Mouse (Mus musculus) ES-E14 (cell line): ENCODE measurements at regions not wholly inside any gene's neighbourhood (a gene's known extent, or its start where the extent isn't known, plus 50 kb on each side); places are given as distances from the start of the nearest gene placed in this dataset.
"Not testable (repeated sequence)": the region's sequence is repeated elsewhere in the genome, so short reads cannot be mapped to it uniquely, and the experiment has no call there.

Experiments
- DNase-seq: peaks from one replicate; pipeline ENCODE4 v3.0.0-alpha.2; 2013; ENCODE audit warnings: low read depth, low spot score
- H3K27ac ChIP-seq: 2 replicates; pipeline ENCODE4 v1.5.1; 2012; ENCODE audit warnings: low read depth, mild to moderate bottlenecking, low read length, moderate library complexity, mixed read lengths; ENCODE audit not compliant: poor library complexity, insufficient read depth, severe bottlenecking
- H3K36me3 ChIP-seq: 2 replicates; pipeline ENCODE4 v1.6.1; 2012; ENCODE audit warnings: mild to moderate bottlenecking, low read length, moderate library complexity, mixed read lengths; ENCODE audit not compliant: control insufficient read depth, poor library complexity, insufficient read depth, severe bottlenecking
- H3K4me1 ChIP-seq, 2 experiments: fragments of 150-350 bp in 1 of 2; sonication (generic) in 1 of 2; 2 replicates each; pipeline ENCODE4 v1.6.1; 2012; ENCODE audit warnings: low read length in 2 of 2, mild to moderate bottlenecking in 1 of 2, mixed read lengths in 1 of 2; ENCODE audit not compliant: control insufficient read depth in 2 of 2, insufficient read depth in 2 of 2, poor library complexity in 1 of 2
- H3K4me3 ChIP-seq, 2 experiments: fragments of 150-350 bp in 1 of 2; sonication (generic) in 1 of 2; 2 replicates each; pipeline ENCODE4 v1.5.1; 2012; ENCODE audit warnings: low read length in 2 of 2, low read depth in 1 of 2, mild to moderate bottlenecking in 1 of 2, mixed read lengths in 1 of 2; ENCODE audit not compliant: insufficient read depth in 1 of 2, poor library complexity in 1 of 2, severe bottlenecking in 1 of 2
- H3K9ac ChIP-seq: 2 replicates; pipeline ENCODE4 v1.6.1; 2012; ENCODE audit warnings: low read depth, mild to moderate bottlenecking, low read length, mixed read lengths; ENCODE audit not compliant: poor library complexity, insufficient read depth, severe bottlenecking
- H3K9me3 ChIP-seq: fragments of 150-350 bp; sonication (generic); 2 replicates; pipeline ENCODE4 v1.6.1; 2012; ENCODE audit warnings: low read depth, mild to moderate bottlenecking, low read length; ENCODE audit not compliant: control insufficient read depth, insufficient read depth
- CHD2 ChIP-seq: IDR thresholded peaks from 2 replicates; pipeline ENCODE4 v1.6.1; 2014; ENCODE audit warnings: mild to moderate bottlenecking, low read depth, low read length, inconsistent platforms
- HCFC1 ChIP-seq: IDR thresholded peaks from 2 replicates; pipeline ENCODE4 v1.6.1; 2012; ENCODE audit warnings: low read length, inconsistent platforms, borderline replicate concordance; ENCODE audit not compliant: insufficient read depth
- MAFK ChIP-seq: IDR thresholded peaks from 2 replicates; pipeline ENCODE4 v1.6.1; 2014; ENCODE audit warnings: mild to moderate bottlenecking, low read depth, low read length, inconsistent platforms; ENCODE audit not compliant: insufficient read depth
- ZC3H11A ChIP-seq: IDR thresholded peaks from 2 replicates; pipeline ENCODE4 v1.6.1; 2012; ENCODE audit warnings: low read depth, mild to moderate bottlenecking, inconsistent platforms, low read length, borderline replicate concordance
- ZNF384 ChIP-seq: IDR thresholded peaks from 2 replicates; pipeline ENCODE4 v1.6.1; 2012; ENCODE audit warnings: low read depth, low read length, inconsistent platforms
- in situ Hi-C, 2 experiments: fragments of 600-800 bp; cut with MboI; formaldehyde crosslinking; loops; one replicate each; pipeline ENCODE4 v1.15.1; 2025; ENCODE audit warnings: low sequenced_read_pairs in 2 of 2, inconsistent platforms in 1 of 2; ENCODE audit not compliant: unreplicated experiment in 2 of 2

DNA sequence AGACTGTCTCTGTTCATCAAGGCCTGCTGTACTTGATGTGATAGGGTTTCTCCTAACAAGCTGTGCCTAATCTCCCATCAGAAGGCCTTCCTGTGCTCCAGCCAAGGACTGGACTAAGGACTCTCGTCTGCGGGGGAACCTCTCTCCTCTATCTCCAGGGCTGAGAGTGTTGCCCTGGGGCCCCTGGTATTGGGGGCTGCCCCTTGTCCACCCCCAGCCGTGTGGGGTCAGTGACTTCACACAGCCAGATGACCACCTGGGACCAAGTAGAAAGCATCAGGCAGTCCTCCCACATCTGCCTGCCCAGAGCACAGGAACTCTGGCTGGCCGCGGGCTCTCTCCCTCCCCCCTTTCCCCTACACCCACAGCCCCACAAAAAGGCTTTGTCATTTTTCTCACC lies 651.5 kb upstream of the Kif2b start:
- Histone ChIP-seq H3K27ac (no peak overlapping the region), H3K4me3 (no peak overlapping the region), H3K36me3 (no peaks in the 10 kb centered on the region), H3K4me1 (no peaks in the 10 kb centered on the region), H3K9ac (no peak overlapping the region), H3K9me3 (no peaks in the 10 kb centered on the region)
- in situ Hi-C loops = no loop called here
- TF ChIP-seq ZNF384 = no peak
- TF ChIP-seq MAFK = no peak
- no peak for TF ChIP-seq HCFC1
- TF ChIP-seq CHD2 = no peak
- no peak for TF ChIP-seq ZC3H11A
- no peak for DNase-seq

DNA sequence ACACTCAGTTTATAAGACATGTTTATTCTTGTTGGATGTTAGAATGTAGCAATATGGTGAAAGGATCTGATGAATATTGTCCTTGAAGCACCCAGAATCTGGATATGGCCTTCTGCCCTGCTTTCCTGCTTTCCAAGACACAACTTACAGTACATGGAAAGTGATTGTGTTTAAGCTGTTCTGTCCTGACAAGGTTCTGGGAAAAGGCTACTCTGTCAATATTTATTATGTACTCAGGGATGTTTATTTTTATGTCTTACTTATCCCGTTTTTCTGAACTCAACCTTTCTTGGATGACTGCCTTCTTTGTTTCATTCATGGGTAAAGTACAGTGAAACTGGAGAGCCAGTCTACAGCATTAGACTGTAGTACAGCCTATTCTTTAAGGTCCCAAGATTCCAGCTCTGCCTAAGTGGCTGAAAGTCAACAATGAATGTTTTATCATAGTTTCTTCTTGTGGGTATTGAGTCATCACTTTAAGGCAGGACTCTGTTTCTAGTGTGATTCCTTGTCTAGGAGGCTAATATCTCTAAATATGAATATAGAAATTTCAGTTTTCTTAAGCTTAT lies 631.7 kb upstream of the Kif2b start:
- DNase-seq = no peak
- H3K4me1 ChIP-seq = no peaks in the 10 kb centered on the region
- no peak overlapping the region for H3K9ac ChIP-seq
- TF ChIP-seq ZNF384 (no peak), MAFK (no peak), ZC3H11A (no peak), CHD2 (no peak)
- H3K36me3 ChIP-seq = no peaks in the 10 kb centered on the region
- no peak overlapping the region for H3K27ac ChIP-seq
- in situ Hi-C loops = no loop called here
- no peak overlapping the region for H3K4me3 ChIP-seq
- no peaks in the 10 kb centered on the region for H3K9me3 ChIP-seq

DNA sequence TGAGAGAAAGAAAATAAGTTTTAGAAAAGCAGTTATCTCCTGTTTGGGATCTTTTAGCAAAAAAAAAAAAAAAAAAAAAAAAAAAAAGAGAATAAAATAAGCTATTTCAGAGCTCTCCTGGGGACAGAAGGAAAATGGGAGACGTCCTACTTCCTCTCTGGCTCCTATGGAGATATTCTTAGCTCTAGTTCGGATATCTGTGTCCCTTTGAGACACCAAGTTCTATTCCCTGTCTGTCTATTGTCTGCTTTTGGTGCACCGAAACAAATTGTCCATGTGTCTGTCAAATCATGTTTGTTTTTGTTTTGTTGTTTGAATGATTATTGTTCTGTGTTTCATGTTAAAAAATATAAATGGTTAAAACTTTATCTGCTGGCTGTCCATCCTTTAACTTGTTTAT lies 601.0 kb upstream of the Kif2b start:
- H3K9ac ChIP-seq, H3K36me3 ChIP-seq, H3K9me3 ChIP-seq, in situ Hi-C loops, H3K27ac ChIP-seq, H3K4me1 ChIP-seq, H3K4me3 ChIP-seq: not testable (repeated sequence)
- DNase-seq = peak; percentile 3
- peak; percentile 74 for TF ChIP-seq ZNF384

DNA sequence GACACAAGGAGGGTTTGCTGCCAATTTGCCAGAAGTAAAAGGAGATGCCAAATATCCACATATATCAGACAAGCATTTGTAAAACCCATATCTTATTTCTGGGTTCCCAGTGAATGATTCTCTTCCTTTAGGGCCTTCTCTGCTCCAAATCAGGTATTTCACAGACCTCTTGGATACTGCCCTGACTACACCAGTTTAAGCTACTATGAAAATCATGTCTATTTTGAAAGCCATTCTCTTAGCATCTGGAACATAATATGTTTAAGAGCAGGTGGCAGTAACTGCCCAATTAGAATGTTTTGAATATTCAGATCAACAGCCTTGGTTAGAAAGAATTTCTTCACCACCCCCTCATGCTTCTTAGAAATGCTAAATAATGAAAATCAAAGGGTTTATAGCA lies 575.8 kb upstream of the Kif2b start:
- no peak for DNase-seq
- Histone ChIP-seq H3K9ac (no peak overlapping the region), H3K36me3 (no peaks in the 10 kb centered on the region), H3K9me3 (no peaks in the 10 kb centered on the region), H3K4me1 (no peaks in the 10 kb centered on the region), H3K27ac (no peak overlapping the region), H3K4me3 (no peak overlapping the region)
- in situ Hi-C loops = no loop called here
- TF ChIP-seq HCFC1 (no peak), ZC3H11A (no peak)

DNA sequence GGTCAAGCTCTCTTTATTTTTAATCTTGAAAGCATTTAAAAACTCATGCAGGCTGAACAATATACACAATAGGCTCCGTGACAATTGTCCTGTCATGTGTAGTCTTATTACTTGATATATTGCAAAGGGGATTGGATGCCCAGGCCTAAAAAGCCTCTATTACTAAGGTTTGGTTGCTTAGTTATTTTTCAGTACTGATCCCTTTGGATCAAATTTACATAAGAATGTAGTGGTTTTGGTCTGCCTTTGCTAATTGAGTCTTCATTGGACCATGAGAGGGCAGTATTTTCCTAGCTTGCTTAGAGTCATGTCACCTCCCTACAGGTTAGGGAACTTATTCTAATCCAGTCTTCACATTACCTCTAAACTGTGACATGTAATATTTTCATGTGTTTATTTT lies 558.3 kb upstream of the Kif2b start:
- Histone ChIP-seq H3K9ac (no peak overlapping the region), H3K9me3 (no peaks in the 10 kb centered on the region), H3K36me3 (no peaks in the 10 kb centered on the region), H3K4me3 (no peak overlapping the region), H3K27ac (no peak overlapping the region), H3K4me1 (no peaks in the 10 kb centered on the region)
- in situ Hi-C loops = no loop called here
- TF ChIP-seq ZC3H11A (no peak), HCFC1 (no peak), MAFK (no peak), ZNF384 (no peak), CHD2 (no peak)
- DNase-seq = no peak
